Mouse (Mus musculus): ENCODE data around the gene Chd3.

- TF ChIP-seq CTCF (IDR thresholded peaks at IDR 0.05; ENCODE audit: insufficient read depth, low read depth, low read length): no peak
- no peak for TF ChIP-seq POLR2A (IDR thresholded peaks at IDR 0.05; ENCODE audit: insufficient read depth, low read depth, low read length)
Observed at GRCm38 (mm10) chr11:69305291-69305690, 63.9 kb downstream of the Chd3 start.

All from olfactory bulb, adult 2 months (tissue).